Mouse (Mus musculus) cerebellum, adult 2 months (tissue): ENCODE measurements around the gene AI837181. TPM values are rescaled to one million over a fixed set of nuclear protein-coding genes. Genes with fewer than 3 reads are reported as not detected.
"Not testable (repeated sequence)": the region's sequence is repeated elsewhere in the genome, so short reads cannot be mapped to it uniquely, and the experiment has no call there.

ENCODE experiments used
- DNase-seq, 2 experiments: peaks; one replicate each; pipeline ENCODE4 v3.0.0; 2021
- H3K27ac ChIP-seq: fragments of 200-500 bp; 2 replicates; pipeline ENCODE4 v1.5.1; 2012; ENCODE audit warnings: low read length, control low read depth, inconsistent platforms; ENCODE audit not compliant: insufficient read depth
- H3K27me3 ChIP-seq: fragments of 200-500 bp; 2 replicates; pipeline ENCODE4 v1.6.1; 2012; ENCODE audit warnings: inconsistent platforms, mild to moderate bottlenecking, low read length, moderate library complexity; ENCODE audit not compliant: control insufficient read depth, insufficient read depth
- H3K4me1 ChIP-seq: fragments of 200-500 bp; 2 replicates; pipeline ENCODE4 v1.6.1; 2011; ENCODE audit warnings: low read length; ENCODE audit not compliant: control insufficient read depth, insufficient read depth
- H3K4me3 ChIP-seq: fragments of 200-500 bp; replicated peaks from 2 replicates; pipeline ENCODE3; 2011; ENCODE audit warnings: mild to moderate bottlenecking, low read depth, low read length, control low read depth; ENCODE audit not compliant: insufficient read depth
- CTCF ChIP-seq: fragments of 200-500 bp; IDR thresholded peaks from 2 replicates; pipeline ENCODE4 v1.5.1; 2011; ENCODE audit warnings: low read depth, mild to moderate bottlenecking, control low read depth, low read length, moderate library complexity, borderline replicate concordance; ENCODE audit not compliant: insufficient read depth
- POLR2A ChIP-seq: fragments of 200-500 bp; IDR thresholded peaks from 2 replicates; pipeline ENCODE4 v1.6.1; 2011; ENCODE audit warnings: low read length, control low read depth, borderline replicate concordance; ENCODE audit not compliant: insufficient read depth
- WGBS: fragments of 180-500 bp; shearing (Covaris S2); methylation state at CpG from one replicate; pipeline ENCODE4 v1.1.7; 2018; 5-methylcytosine and 5-hydroxymethylcytosine counted together
- polyA plus RNA-seq: library from polyadenylated mRNA; depleted of rRNA; stranded (reverse); fragments of >200 nt; gene quantifications from 2 replicates; pipeline ENCODE4 v1.2.3, GENCODE M21; 2012

The AI837181 gene
- polyA plus RNA-seq, 1 experiment = 134 TPM

- DNase-seq = no peak
- WGBS = 82% methylated on average over 8 of the region's 8 CpGs
- H3K27me3 ChIP-seq = no peaks in the 10 kb centered on the region
These were observed 34.5 kb upstream of the AI837181 start for GRCm38 (mm10) chr19:5390416-5390815.

DNA sequence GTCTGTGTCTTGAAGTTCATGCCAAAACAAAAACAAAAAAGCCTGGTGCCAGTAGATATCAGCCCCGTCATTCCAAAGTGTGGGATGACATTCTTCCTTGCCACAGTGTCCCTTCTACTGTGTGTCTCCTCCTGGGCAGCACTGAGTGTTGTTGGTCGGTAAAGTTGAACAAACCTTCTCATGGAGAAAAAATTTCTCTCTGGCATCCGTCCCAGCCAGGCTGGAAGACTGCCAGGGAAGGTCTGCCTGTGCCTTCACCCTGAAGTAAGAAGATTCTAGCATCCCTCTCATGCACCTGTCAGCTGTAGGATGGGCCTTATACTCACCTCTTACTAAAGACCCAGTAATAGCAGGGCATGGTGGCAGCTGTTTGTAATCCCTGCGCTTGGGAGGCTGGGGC, 32.1 kb upstream of the AI837181 start:
- 15% methylated on average over 4 of the region's 4 CpGs for WGBS
- peak; percentile 74 to 79 for DNase-seq
- H3K27me3 ChIP-seq = no peaks in the 10 kb centered on the region
- peaks cover 22% of the 10 kb centered on the region; the same call in 1 of the 2 replicates for H3K4me1 ChIP-seq
- no peak overlapping the region for H3K4me3 ChIP-seq
- TF ChIP-seq CTCF = no peak
- no peak for TF ChIP-seq POLR2A
- no peak overlapping the region for H3K27ac ChIP-seq

More at GRCm38 (mm10) chr19:5390416-5390815, 34.5 kb upstream of the AI837181 start:
- TF ChIP-seq POLR2A (no peak), CTCF (no peak)
- peaks cover 26% of the 10 kb centered on the region for H3K4me1 ChIP-seq
- H3K27ac ChIP-seq = no peak overlapping the region
- H3K4me3 ChIP-seq = no peak overlapping the region

GRCm38 (mm10) chr19:5394168-5394567, 30.8 kb upstream of the AI837181 start:
- Histone ChIP-seq H3K4me1 (peaks cover 22% of the 10 kb centered on the region; the same call in 1 of the 2 replicates), H3K27me3 (no peaks in the 10 kb centered on the region), H3K4me3 (no peak overlapping the region), H3K27ac (peak overlapping the region; percentile 35)
- DNase-seq = peak; percentile 66 to 73
- WGBS = 7% methylated on average over 10 of the region's 10 CpGs
- TF ChIP-seq POLR2A (no peak), CTCF (no peak)

GRCm38 (mm10) chr19:5395371-5395770, 29.6 kb upstream of the AI837181 start:
- no peak for TF ChIP-seq CTCF
- TF ChIP-seq POLR2A = no peak
- H3K27ac ChIP-seq = no peak overlapping the region
- 82% methylated on average over 4 of the region's 4 CpGs for WGBS

GRCm38 (mm10) chr19:5401073-5401472, 23.9 kb upstream of the AI837181 start:
- not testable (repeated sequence) for H3K4me3 ChIP-seq, H3K27ac ChIP-seq, H3K27me3 ChIP-seq, DNase-seq
- 70% methylated on average over 4 of the region's 4 CpGs for WGBS
- H3K4me1 ChIP-seq = peaks cover 13% of the 10 kb centered on the region

More at GRCm38 (mm10) chr19:5395371-5395770, 29.6 kb upstream of the AI837181 start:
- H3K27me3 ChIP-seq = no peaks in the 10 kb centered on the region
- H3K4me3 ChIP-seq = no peak overlapping the region
- H3K4me1 ChIP-seq = peaks cover 18% of the 10 kb centered on the region; the same call in 1 of the 2 replicates
- DNase-seq = no peak

DNA sequence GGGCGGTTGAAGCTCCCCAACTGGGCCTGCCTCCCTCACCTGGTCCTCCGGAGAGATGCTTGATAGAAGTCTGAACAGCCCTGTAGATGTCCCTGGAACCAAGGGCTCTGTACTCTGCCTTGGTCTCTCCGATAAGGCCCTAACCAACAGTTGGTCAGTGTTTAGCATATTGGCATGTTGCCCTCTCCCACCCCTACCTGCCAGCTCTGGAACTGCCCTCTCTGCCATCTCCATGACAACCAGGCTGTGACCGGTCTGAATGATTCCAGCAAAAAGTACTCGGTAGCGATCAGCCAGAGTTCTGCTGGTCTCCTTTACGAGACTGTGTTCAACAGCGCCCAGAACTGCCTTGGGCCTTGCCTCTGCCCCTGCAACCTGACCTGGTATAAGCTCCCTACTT, 22.7 kb upstream of the AI837181 start, which contains the start of gene Tsga10ip:
Gene Tsga10ip (minus strand): TSS at position 234 of the 400 bp plus-strand sequence.
- peaks cover 13% of the 10 kb centered on the region for H3K4me1 ChIP-seq
- H3K27ac ChIP-seq = peak within 1 kb of the TSS; percentile 68; the same call in 1 of the 2 replicates
- TF ChIP-seq CTCF (no peak), POLR2A (no peak)
- no peaks in the 10 kb centered on the region for H3K27me3 ChIP-seq
- H3K4me3 ChIP-seq = no peak within 1 kb of the TSS
- 29% methylated on average over 8 of the region's 8 CpGs for WGBS
- peak; percentile 25 to 30 for DNase-seq

DNA sequence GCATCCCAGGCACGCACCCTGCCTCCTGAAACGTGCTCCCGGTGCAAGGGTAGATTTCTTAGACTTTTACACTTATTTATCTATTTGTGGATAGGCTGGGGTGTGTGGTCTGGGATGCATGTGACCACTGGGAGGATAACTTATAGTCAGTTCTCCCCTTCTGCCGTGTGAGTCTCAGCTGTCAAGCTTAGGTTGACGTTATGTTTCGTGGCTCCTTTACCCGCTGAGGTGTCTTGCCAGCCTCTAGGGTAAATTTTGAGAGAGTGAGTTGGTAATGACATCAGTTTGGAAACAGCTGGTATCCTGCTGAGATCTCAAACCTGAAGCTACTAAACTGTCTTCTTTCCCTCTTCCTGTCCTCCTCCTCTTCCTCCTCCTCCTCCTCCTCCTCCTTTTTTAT, 19.0 kb upstream of the AI837181 start:
- WGBS = 11% methylated on average over 7 of the region's 7 CpGs
- no peak for TF ChIP-seq POLR2A
- no peak for TF ChIP-seq CTCF

GRCm38 (mm10) chr19:5406531-5407126, 18.3 kb upstream of the AI837181 start:
- Histone ChIP-seq H3K27ac (peak overlapping the region; percentile 97), H3K4me3 (peak overlapping the region; percentile 85), H3K4me1 (peaks cover 11% of the 10 kb centered on the region)
- not testable (repeated sequence) for H3K27me3 ChIP-seq
- peak; percentile 65 to 77 for DNase-seq
- TF ChIP-seq POLR2A = peak; percentile 70
- WGBS = 3% methylated on average over 25 of the region's 25 CpGs

More for the DNA sequence above, 19.0 kb upstream of the AI837181 start:
- Histone ChIP-seq H3K4me1 (peaks cover 13% of the 10 kb centered on the region), H3K27me3 (no peaks in the 10 kb centered on the region), H3K4me3 (peak overlapping the region; percentile 62), H3K27ac (peak overlapping the region; percentile 51)
- DNase-seq = no peak
